Mouse (Mus musculus): ENCODE data around the gene Tdrd9.

The Tdrd9 gene

DNA sequence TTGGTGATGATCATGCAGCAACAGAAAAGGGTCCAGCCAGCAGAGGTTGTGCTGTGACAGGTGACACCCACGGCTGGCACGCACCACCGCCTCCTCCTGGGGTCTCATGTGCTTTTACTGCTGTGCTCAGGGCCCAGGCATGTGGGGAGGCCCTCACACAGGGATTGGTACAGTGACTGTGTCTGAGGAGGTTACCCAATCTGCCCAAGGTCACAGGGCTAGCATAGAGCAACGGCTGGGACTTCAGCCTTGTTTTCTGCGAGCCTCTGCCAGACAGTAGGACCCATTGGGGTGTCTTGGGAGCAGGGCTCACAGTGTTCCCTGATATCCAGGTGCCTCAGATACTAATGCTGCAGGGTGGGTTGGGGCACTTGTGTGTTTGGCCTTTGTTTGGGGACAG, 140.0 kb downstream of the Tdrd9 start:
- no peak for DNase-seq

- DNase-seq, result no peak
These were observed 140.9 kb downstream of the Tdrd9 start for GRCm38 (mm10) chr12:112112235-112112634.

- DNase-seq, result no peak
These were observed 141.5 kb downstream of the Tdrd9 start for GRCm38 (mm10) chr12:112112686-112113396.

DNA sequence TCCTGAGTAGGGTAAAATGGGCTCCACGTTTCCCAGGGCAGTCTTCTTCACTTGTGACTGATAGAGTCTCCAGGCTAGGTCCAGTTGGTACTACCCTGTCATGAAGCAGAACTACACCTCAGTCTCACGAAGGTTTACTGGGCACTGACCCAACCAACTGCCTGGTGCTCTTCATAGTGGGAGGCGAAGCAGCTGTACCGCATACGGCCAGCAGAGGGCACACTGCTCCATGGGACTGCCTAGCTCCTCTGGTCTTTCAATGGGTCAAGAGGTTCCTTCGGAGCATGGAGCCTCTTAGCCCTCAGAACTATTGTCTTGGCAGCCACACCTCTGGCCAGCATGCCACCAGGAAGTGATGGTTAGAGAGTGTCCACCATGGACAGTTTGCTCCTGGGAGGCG, 142.4 kb downstream of the Tdrd9 start:
- peak; percentile 96 for DNase-seq

DNA sequence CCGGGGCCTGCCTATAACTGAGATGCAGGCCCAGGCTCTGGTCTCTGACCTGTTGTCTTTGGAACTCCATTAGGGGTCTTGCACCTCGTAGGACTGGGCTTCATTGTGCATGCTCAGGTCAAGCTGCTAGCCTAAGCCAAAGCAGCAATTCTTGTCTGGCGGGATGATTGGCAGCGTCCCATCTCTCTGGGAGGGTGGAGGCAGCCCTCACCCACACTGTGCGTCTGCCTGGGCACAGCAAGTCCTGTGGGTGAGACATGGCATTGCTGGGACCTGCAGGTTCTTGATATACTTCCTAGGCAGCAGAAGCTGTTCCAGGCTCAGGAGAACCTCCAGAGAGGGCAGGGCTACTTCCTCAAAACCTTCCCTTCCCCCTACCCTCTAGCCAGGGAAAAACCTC, 145.6 kb downstream of the Tdrd9 start:
- DNase-seq, result no peak

- DNase-seq, result no peak
These were observed 146.3 kb downstream of the Tdrd9 start for GRCm38 (mm10) chr12:112117649-112118048.

Measured in kidney, adult 9 months (tissue).